Mouse (Mus musculus): ENCODE data around the gene Vmn2r31. TPM values are rescaled to one million over a fixed set of nuclear protein-coding genes. Genes with fewer than 3 reads are reported as not detected.
"Not testable (repeated sequence)": the region's sequence is repeated elsewhere in the genome, so short reads cannot be mapped to it uniquely, and the experiment has no call there.

The Vmn2r31 gene
- polyA plus RNA-seq (2014; fragmentation: Nextera tagmentation; extraction: Ambion mirVana) = not detected in 2 replicates

- H3K27me3 ChIP-seq (ENCODE audit: control insufficient read depth, insufficient read depth, low read length); H3K4me1 ChIP-seq (replicated peaks; ENCODE audit: control insufficient read depth, insufficient read depth, low read length); H3K4me2 ChIP-seq (replicated peaks); H3K36me3 ChIP-seq (replicated peaks; ENCODE audit: control insufficient read depth, insufficient read depth); H3K4me3 ChIP-seq (replicated peaks; ENCODE audit: low read length); H3K27ac ChIP-seq; DNase-seq (ENCODE audit: low spot score); H3K9me3 ChIP-seq (ENCODE audit: control insufficient read depth, low read length); ATAC-seq (ENCODE audit: low FRiP score); H3K9ac ChIP-seq: not testable (repeated sequence)
These were observed at the start of gene Vmn2r31 for GRCm38 (mm10) chr7:7399603-7400002. TSS of gene Vmn2r31 (minus strand) at chr7:7399703.

DNA sequence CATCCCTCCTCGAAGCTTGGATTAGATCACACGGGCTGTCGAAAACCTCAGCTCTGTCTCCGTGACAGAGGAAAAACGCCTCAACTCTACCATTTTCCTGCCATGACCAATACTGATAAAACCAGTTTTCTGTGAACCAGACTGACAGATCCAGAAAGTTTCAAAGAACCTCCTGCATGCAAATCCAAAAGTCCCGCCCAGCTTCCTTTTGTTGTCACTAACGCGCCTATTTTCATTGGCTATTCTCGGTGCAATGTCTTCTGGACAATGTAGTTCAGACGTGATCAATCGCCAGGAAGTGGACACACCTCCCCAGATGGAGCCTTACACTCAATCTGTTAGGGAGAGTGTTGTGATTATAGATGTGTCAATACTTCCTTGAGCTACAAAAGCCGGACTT is 25.1 kb downstream of the Vmn2r31 start, which contains the start of gene Gm45783:
Gene Gm45783 (minus strand): TSS at position 143 of the 400 bp plus-strand sequence.
- WGBS = 59% methylated on average over 12 of the region's 12 CpGs
- DNase-seq (ENCODE audit: low spot score); H3K4me2 ChIP-seq (replicated peaks); ATAC-seq (ENCODE audit: low FRiP score); H3K4me1 ChIP-seq (replicated peaks; ENCODE audit: control insufficient read depth, insufficient read depth, low read length); H3K27me3 ChIP-seq (ENCODE audit: control insufficient read depth, insufficient read depth, low read length); H3K9ac ChIP-seq; H3K9me3 ChIP-seq (ENCODE audit: control insufficient read depth, low read length); H3K4me3 ChIP-seq (replicated peaks; ENCODE audit: low read length); H3K36me3 ChIP-seq (replicated peaks; ENCODE audit: control insufficient read depth, insufficient read depth); H3K27ac ChIP-seq: not testable (repeated sequence)

GRCm38 (mm10) chr7:7337509-7337908 is 62.0 kb downstream of the Vmn2r31 start, which contains the start of gene Vmn2r30:
TSS of gene Vmn2r30 (minus strand) at chr7:7337609.
- WGBS = no CpG with 5 or more reads among the region's 1 CpGs
- H3K27me3 ChIP-seq (ENCODE audit: control insufficient read depth, insufficient read depth, low read length); H3K36me3 ChIP-seq (replicated peaks; ENCODE audit: control insufficient read depth, insufficient read depth); H3K4me3 ChIP-seq (replicated peaks; ENCODE audit: low read length); H3K9ac ChIP-seq; H3K27ac ChIP-seq; H3K9me3 ChIP-seq (ENCODE audit: control insufficient read depth, low read length); H3K4me1 ChIP-seq (replicated peaks; ENCODE audit: control insufficient read depth, insufficient read depth, low read length); ATAC-seq (ENCODE audit: low FRiP score); H3K4me2 ChIP-seq (replicated peaks); DNase-seq (ENCODE audit: low spot score): not testable (repeated sequence)

Other genes with a start within 250 kb of the Vmn2r31 start
- 3.6 and 3.7 TPM in 2 replicates for gene Zfp418, start 228.4 kb downstream of the Vmn2r31 start, polyA plus RNA-seq (2014; fragmentation: Nextera tagmentation; extraction: Ambion mirVana)
- gene Zfp772, start 189.7 kb downstream of the Vmn2r31 start, polyA plus RNA-seq (2014; fragmentation: Nextera tagmentation; extraction: Ambion mirVana) = 9.1 and 9.8 TPM in 2 replicates
- 2.5 and 3.5 TPM in 2 replicates for gene Vmn2r29, start 152.4 kb downstream of the Vmn2r31 start, polyA plus RNA-seq (2014; fragmentation: Nextera tagmentation; extraction: Ambion mirVana)
- 10.1 and 11.9 TPM in 2 replicates for gene Gm45844, start 121.4 kb downstream of the Vmn2r31 start, polyA plus RNA-seq (2014; fragmentation: Nextera tagmentation; extraction: Ambion mirVana)
- 172 and 188 TPM in 2 replicates for gene Clcn4, start 98.9 kb downstream of the Vmn2r31 start, polyA plus RNA-seq (2014; fragmentation: Nextera tagmentation; extraction: Ambion mirVana)
- not detected in 2 replicates for gene Vmn2r30, start 62.1 kb downstream of the Vmn2r31 start, polyA plus RNA-seq (2014; fragmentation: Nextera tagmentation; extraction: Ambion mirVana)
- not detected in 2 replicates for gene Gm45783, start 25.1 kb downstream of the Vmn2r31 start, polyA plus RNA-seq (2014; fragmentation: Nextera tagmentation; extraction: Ambion mirVana)
- not detected in 2 replicates for gene Vmn2r32, start 80.3 kb upstream of the Vmn2r31 start, polyA plus RNA-seq (2014; fragmentation: Nextera tagmentation; extraction: Ambion mirVana)
- gene Vmn2r33, start 167.1 kb upstream of the Vmn2r31 start, polyA plus RNA-seq (2014; fragmentation: Nextera tagmentation; extraction: Ambion mirVana) = not detected in 2 replicates